Mouse (Mus musculus): ENCODE data around the gene Arid5b.

Arid5b gene

GRCm38 (mm10) chr10:68196324-68196723 is 82.2 kb downstream of the Arid5b start:
- in situ Hi-C loops (cut with MboI, MseI): no loop called here

- in situ Hi-C loops (cut with MboI, MseI): no loop called here
These were observed 85.0 kb downstream of the Arid5b start for GRCm38 (mm10) chr10:68193561-68193960.

- in situ Hi-C loops (cut with MboI, MseI): no loop called here
These were observed 85.7 kb downstream of the Arid5b start for GRCm38 (mm10) chr10:68192824-68193255.

- in situ Hi-C loops (cut with MboI, MseI): no loop called here
These were observed 86.7 kb downstream of the Arid5b start for GRCm38 (mm10) chr10:68191691-68192380.

- in situ Hi-C loops (cut with MboI, MseI): no loop called here
These were observed 87.4 kb downstream of the Arid5b start for GRCm38 (mm10) chr10:68191146-68191545.

GRCm38 (mm10) chr10:68189847-68190246 is 88.7 kb downstream of the Arid5b start:
- in situ Hi-C loops (cut with MboI, MseI): no loop called here

- in situ Hi-C loops (cut with MboI, MseI): no loop called here
These were observed 95.4 kb downstream of the Arid5b start for GRCm38 (mm10) chr10:68183096-68183495.

GRCm38 (mm10) chr10:68182266-68182665 is 96.3 kb downstream of the Arid5b start:
- in situ Hi-C loops (cut with MboI, MseI): no loop called here

GRCm38 (mm10) chr10:68181156-68181555 is 97.4 kb downstream of the Arid5b start:
- in situ Hi-C loops (cut with MboI, MseI): no loop called here

- in situ Hi-C loops (cut with MboI, MseI): no loop called here
These were observed 97.8 kb downstream of the Arid5b start for GRCm38 (mm10) chr10:68180721-68181120.

- in situ Hi-C loops (cut with MboI, MseI): no loop called here
These were observed 98.4 kb downstream of the Arid5b start for GRCm38 (mm10) chr10:68180151-68180550.

- in situ Hi-C loops (cut with MboI, MseI): no loop called here
These were observed 98.8 kb downstream of the Arid5b start for GRCm38 (mm10) chr10:68179741-68180140.

GRCm38 (mm10) chr10:68179339-68179738 is 99.2 kb downstream of the Arid5b start:
- in situ Hi-C loops (cut with MboI, MseI): no loop called here

- in situ Hi-C loops (cut with MboI, MseI): no loop called here
These were observed 100.6 kb downstream of the Arid5b start for GRCm38 (mm10) chr10:68177697-68178485.

GRCm38 (mm10) chr10:68175811-68176210 is 102.7 kb downstream of the Arid5b start:
- in situ Hi-C loops (cut with MboI, MseI): no loop called here

- in situ Hi-C loops (cut with MboI, MseI): no loop called here
These were observed 104.9 kb downstream of the Arid5b start for GRCm38 (mm10) chr10:68173634-68174033.

- in situ Hi-C loops (cut with MboI, MseI): no loop called here
These were observed 105.6 kb downstream of the Arid5b start for GRCm38 (mm10) chr10:68172906-68173305.

GRCm38 (mm10) chr10:68171974-68172373 is 106.6 kb downstream of the Arid5b start:
- in situ Hi-C loops (cut with MboI, MseI): no loop called here

- in situ Hi-C loops (cut with MboI, MseI): no loop called here
These were observed 109.9 kb downstream of the Arid5b start for GRCm38 (mm10) chr10:68168613-68169012.

- in situ Hi-C loops (cut with MboI, MseI): no loop called here
These were observed 110.4 kb downstream of the Arid5b start for GRCm38 (mm10) chr10:68168141-68168540.

GRCm38 (mm10) chr10:68167118-68167517 is 111.4 kb downstream of the Arid5b start:
- in situ Hi-C loops (cut with MboI, MseI): no loop called here

- in situ Hi-C loops (cut with MboI, MseI): no loop called here
These were observed 111.8 kb downstream of the Arid5b start for GRCm38 (mm10) chr10:68166695-68167086.

Measured in T-helper 1 cell (primary cell).